Mouse (Mus musculus) left cerebral cortex, adult 11 months (tissue): ENCODE results near the gene Grid2.

ENCODE experiments used
- DNase-seq: peaks from one replicate; pipeline ENCODE4 v3.0.0; 2022; ENCODE audit warnings: low spot score

The Grid2 gene

DNA sequence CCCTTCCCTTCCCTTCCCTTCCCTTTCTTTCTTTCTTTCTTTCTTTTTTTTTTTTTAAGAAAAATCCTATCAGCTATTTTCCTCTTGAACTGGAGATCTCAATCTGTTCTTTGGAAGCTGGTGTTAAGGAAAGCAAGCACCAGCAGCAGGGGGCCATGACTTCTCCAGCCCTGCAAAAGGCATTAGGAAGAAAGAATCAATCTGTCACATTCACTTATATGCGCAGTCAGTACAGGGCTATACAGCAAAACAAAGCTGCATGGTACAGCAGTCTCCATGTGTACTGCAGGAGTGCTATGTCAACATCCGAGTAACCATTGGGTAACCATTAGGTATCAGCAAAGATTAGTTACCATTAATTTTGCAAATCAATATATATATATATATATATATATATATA is 809.0 kb downstream of the Grid2 start:
- no peak for DNase-seq

DNA sequence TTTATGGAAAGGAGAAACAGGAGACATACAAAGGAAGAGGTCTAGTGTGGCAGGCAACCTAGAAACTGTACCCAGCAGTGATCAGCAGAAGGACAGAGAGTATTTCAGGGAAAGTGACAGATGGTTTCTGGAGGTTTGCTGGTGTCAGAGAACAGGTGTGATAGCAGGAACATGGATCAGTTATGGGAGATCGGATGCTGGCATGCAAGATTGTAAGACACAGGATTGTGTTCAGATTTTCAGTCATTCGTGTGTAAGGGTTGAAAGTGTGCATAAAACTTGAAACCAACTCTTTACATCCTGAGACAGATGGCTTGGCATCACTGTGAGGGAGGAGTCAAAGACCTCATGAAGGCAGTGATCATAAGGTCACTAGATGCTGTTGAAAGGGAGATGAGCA is 817.7 kb downstream of the Grid2 start:
- no peak for DNase-seq

DNA sequence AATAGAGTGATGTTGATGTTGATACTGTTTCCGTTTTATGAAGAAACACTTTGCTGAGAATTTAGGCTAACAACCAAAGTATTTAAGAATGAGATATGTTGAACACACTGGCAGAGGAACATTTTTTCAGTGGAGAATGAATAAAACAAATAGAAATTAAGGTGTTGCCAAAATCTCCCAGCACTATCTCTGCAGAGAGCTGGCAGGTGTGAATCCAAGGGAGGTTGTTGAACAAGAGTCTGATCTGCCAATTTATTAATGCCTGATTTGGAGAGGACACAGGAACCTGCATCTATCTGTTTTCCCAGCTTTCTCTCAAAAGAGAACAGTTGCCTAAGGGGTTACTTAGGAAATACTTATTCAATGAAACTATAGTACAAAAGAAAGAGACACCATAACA is 822.2 kb downstream of the Grid2 start:
- DNase-seq: no peak

DNA sequence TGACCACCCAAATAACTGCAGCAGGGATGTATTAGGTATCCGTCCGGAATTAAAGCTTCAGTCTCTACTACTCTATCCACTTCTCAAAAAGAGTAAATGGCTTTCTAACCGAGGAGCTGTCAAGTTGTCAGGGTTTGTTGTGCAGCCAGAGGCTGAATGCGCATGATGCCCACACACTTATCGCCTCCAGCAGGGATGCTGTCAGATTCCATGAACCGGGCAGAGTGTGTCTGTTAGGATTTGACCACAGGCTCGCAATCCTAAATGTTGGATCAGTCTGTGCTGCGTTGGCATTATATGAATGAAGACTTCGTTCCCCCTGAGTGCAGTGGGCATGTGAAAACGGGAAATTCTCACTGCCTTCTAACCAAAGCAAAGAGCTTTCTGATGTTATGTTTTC is 843.0 kb downstream of the Grid2 start:
- DNase-seq: no peak

DNA sequence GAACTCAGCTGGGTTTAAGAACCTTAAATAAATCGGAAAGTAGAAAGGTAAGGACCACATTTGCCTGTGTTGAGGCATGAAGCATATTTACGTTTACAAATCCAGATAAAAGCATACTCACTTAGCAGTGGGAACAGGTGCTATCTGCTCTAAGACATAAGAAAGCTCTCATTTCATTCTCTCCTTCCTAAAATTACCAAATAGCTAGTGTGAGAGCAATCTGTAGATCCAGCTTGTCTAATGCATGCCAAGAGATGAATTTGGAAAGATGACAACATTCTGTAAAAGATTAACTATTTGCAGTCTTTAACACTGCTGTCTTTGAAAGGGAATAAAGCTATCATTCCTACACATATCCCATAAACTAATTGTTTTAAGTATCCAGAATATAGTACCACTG is 858.9 kb downstream of the Grid2 start:
- DNase-seq: no peak

DNA sequence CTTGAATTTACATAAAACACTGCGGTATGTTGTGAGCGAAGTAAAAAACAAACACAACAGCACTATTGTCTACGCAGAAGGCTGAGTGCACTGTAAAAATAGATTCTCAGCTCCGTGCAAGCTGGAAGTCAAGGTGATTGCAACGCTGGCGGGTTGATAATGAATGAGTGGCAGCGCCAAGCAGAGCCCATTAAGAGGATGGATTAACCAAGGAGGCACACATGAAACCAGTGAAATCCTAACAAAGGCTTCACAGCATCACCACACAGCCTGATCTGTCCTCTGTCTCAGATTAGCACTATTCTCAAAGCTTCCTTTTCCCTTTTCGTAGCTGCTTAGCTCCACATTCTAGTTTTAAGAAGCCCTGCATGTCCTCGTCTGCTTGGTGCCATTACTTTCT is 880.6 kb downstream of the Grid2 start:
- no peak for DNase-seq

DNA sequence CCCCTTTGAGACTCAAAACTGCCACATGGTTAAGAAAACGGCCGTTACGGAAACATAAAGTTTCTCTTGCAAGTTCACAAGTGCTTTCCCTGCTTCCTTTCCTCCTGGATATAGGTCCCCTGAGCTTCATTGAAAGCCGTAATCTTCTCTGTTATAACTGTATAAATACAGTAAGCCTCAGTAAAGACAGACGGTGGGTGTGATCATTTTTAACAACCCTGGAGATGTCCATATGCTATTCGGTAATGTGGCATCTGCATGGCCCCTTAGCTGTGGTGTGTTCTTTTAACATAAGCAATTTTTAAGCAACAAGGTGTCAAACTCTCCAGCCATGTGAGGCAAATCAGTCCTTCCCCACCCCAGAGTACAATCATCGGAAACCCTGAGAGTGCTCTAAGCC is 892.9 kb downstream of the Grid2 start:
- DNase-seq: no peak

DNA sequence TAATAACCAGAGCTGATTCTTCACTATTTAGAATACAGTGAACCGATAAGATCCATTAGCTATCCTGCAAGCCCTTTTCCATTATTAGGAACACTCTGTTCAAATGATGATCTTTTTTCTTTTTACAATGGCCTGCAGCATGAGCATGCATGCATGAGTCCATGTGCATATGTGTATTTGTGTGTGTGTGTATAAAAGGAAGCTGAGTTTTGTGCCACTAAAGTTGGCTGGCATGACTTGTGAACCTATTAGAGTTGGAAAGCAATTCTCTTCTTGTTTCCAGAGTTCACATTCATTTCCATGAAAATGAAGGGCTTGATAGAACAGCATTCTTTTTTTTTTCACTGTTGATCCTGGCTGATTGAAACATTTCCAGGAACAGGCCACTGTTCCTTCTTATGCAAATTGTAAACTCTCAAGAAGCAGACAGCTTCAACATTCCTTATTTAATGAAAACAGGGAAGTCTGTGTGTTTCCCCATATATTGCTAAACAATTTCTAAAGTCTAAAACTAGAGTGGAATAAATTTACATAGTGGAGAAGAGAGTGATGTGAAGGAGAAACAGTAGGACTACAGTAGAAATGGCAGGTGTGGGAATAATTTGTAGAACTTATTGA is 919.4 kb downstream of the Grid2 start:
- no peak for DNase-seq

DNA sequence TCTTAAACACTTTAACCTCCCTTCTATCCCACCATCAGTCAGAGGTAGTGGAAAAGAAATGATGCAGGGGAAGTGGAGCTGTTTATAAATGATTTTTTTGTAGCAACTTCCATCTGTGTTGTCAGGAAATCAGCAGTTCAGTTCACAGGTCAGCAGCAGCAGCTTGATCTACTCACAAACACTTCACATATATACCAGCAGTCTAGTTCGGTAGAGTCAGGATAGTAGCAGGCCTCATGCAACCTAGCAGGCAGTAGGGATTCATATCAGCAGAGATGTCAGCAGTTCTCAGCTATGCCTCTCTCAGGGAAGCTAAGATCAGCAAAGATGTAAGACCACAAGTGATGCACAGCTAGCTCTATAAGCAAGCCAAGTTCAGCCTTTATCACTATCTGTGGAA is 938.0 kb downstream of the Grid2 start:
- DNase-seq: no peak

DNA sequence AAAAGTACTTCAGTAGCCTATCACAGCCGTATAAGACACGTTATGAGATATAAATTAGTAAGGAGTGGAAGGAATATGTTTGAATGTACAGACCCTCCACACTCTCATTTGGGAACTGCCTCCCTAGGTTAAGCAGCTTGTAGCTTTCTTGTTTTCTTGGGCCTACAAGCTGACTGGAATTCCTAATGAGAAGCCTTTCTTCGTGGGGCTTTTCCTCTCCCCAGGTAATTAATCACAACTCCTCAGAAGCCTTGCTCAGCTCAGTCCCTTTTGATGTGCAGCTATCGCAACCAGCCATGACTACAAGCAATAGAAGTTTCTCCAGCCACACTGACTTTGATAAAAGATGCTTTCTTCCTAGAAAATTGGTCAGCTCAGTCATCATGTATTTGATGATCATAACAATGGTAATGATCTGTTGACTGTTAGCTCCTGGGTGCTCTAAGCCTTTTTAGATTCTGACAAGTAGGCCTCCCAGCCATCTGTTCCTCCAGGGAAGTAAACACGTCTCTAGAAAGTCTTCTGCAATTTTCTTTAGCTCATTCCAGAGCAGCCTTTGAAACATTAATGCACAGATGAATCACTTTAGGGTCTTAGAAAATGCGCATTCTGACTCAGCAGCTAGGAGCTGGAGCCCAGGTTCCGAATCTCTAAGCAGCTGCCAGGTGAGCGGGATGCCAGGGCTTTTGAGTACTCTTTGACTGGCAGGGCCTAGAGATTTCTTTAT is 946.9 kb downstream of the Grid2 start:
- peak; percentile 4 for DNase-seq

DNA sequence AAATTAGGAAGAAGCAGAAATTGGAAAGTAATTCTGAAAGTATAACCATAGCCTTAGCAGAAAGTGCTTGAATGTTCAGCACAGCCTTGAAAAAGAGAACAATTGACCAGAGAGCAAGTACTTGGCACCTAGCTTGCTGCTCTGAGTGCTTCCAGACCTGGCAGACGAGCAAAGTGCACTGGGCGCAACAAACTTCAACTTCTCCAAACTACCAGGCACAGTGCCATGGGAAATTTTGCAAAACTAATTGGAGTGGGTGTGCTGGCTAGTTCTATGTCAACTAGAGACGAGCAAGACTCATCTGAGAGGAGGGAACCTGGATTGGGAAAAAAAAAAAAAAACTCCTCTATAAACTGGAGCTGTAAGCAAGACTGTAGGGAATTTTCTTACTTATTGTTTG is 980.7 kb downstream of the Grid2 start:
- DNase-seq: no peak

DNA sequence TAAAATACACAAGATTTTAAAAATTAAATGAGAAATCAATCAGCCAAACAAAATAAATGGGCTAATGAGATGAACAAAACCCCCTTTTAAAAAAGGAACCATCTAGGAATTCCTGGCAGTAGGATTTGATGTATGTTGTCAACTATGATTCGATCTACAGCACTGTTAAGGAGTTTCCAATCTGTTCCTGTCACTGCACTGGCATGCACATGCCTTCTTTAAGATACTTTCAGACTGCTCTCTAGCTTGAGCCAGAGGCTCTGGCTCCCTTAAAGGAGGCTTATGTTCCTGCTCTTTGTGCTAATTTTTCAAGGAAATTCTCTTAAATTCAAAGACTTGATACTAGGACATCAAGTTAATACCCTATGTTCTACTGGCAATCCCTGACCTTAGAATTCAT is 984.9 kb downstream of the Grid2 start:
- no peak for DNase-seq

DNA sequence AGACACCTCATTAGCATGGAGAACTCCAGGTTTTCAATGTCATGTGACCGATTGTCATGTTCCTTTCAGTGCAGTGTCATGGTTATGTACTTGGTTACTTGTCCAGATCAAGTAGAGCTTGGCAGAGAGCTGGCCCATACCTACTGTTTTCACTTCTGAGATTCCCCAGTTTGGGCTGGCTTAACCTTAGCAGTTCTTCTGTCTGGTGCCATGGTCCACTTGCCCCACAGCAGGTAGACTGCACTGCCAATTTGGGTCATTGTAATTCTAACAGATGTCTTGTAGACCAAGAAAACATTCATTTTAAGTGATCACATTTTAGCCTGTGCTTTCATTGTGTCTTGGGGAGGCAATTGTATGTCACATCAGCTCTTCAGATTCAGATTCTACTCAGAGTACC is 990.3 kb downstream of the Grid2 start:
- no peak for DNase-seq

DNA sequence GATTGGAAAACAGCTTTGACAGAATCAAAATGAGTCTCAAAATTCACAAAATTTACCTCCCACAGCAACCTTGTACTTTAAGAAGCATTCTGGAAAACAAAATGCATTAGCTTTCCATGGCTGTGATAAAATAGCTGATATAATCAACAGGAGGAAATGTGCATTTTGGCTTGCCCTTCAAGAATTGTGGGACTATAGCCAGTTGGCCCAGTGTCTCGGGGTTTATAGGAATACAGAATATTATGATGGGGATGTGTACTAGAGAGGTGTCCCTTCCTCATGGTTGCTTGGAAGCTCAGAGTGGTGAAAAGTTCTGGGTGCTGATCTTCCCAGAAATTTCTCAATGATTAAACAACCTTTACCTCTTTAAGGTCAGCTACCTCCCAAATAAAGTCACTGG is 995.4 kb downstream of the Grid2 start:
- no peak for DNase-seq

DNA sequence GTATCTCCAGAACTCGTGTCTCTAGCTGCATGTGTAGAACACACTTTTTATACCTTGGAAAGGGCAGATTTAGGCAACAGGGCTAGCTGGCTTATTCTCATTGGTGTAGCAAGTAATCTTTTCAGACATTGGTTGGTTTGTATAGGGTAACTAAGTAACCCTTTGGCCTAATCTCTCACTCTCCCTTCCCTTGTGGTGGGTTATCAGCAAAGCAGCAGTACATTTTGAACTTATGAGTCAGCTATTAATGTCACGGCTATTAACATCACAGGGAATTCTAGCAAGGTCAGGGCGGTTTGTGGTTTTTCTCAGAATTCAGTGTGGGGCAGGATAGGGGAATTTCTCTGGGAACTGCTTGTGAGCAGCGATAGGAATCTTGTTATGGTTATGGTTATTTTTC is 1007.8 kb downstream of the Grid2 start:
- no peak for DNase-seq

DNA sequence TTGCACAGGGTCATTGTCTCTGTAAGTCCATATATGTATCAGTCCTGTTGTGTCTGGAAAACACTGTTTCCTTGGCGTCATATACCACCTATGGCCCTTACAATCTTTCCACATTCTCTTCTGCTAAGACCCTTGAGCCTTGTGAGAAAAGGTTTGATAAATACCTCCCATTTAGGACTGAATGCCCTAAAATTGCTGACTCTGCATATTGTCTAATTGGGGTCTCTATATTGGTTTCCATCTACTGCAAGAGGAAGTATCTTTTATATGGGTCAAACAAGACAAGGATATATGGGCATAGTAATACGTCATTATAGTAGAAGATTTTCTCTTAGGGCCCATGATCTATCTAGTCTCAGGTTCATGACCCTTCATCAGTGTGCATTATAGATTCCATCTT is 1008.5 kb downstream of the Grid2 start:
- DNase-seq: no peak

DNA sequence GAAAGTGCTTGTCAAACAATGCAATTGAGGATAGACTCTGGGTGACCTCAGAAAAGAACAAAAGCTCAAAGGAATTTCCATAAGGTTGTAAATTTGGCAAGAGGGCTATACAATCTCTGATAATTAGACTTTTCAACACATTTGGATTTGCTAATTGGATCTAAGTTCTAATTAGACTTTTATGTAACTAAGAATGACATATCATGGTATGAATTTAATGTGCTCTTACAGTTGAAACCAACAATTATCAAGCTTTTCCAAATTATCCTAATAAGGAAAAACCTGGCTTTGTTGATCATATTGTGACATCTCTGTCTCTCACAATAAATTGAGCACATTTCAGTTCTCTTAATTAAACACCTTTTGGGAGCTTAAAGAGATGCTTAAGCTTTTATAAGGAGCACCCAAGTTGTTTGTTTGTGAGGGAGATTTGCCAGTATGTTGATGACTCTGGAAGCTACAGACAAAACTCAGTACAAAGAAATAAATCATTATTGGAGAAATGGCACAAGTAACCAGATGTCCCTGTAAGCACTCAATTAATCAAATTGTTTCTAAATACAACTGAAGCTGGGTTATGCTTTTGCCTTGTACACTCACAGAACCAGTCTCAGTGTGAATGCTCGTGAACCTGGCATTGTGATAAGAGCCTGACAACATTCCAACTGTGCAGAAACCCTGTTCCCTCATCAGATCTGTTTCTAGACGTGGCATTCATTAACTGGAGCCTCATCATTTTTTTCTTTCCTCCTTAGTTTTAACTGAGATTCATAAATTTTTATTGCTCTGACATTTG is 1018.8 kb downstream of the Grid2 start:
- DNase-seq: no peak

DNA sequence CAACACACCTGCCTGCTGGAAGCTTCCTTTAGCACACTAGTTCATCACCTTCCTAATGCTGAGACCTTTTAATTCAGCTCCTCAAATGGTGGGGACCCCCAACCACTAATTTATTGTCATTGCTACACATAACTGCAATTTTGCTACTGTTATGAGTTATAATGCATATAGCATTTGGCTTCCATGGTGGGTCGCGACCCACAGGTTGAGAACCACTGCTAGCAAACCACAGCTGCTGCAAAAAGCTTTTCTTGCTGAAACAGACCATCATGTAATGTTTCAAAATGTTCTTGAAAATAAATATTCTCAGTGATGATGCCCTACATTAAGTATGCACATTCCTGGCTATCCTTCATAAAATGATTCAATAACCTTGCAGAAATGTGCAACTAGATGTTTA is 1024.3 kb downstream of the Grid2 start:
- no peak for DNase-seq

DNA sequence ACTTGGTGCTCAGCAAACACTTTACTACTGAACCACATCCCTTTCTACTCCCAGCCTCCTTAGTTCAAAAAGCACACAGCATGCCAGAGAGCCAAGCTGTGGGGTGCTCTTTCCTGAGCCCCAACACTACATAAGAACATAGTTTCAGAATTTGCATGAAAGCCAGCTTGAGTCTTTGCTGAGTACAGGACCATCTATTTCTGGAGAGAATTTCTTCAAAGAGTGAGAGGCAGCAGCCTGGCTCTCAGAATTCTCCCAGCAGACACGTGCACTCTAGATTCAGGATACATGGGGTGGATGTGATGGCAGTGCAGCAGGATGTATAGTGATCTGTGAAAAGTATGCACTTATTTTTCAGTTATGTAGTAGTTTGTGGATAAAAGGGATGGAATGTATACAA is 1038.1 kb downstream of the Grid2 start:
- DNase-seq: no peak

DNA sequence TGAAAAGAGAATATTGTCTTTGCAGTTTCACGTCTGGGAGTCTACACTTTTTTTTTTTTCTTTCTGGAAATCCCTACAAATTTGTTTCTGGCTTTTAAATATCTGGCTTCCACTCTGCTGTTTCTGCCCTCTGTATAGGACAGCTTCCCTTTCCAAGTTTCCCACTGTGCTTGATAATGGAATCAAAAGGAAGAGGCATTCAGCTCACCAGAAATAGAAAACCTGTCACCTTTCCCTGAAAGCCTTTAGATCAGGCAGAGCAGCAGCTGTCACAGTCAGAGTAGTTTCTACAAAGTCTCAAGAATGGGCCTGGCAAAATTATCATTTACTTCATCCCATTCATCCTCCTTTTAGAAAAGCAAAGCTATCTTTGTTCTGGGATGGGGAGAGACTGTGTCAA is 1042.0 kb downstream of the Grid2 start:
- DNase-seq: no peak

DNA sequence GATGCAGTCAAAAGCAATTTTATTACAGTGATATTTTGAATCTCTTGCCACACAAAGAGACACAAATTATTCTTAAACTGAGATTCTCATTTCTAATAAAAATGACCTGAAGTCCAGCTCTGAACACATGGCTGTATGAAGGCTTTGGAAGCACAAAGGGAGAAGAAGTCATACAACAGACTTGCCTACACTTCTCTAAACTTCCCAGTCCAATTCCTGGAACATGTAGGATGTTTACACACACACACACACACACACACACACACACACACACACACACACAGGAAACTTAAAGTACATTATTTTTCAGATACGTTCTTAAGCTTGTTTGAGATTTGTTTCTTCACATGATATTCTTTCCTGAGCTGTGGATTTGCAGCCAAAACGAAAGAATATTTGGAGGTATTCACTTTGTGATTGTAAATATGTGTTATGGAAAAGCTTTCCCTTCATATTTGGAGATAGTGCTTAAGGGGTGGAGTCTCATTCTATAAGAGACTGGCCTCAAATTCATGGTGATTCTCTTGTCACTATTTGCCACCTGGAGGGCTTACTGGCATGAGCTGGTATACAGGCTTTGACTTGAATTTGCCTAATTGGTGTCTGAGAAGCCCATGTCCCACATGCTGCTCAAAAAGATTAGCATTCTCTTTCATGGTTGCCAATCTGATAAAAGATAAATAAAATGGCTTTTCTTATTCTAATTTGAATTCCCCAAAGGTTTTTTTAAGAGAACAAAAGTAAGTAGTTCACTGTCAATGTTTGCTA is 1049.2 kb downstream of the Grid2 start:
- DNase-seq: no peak

DNA sequence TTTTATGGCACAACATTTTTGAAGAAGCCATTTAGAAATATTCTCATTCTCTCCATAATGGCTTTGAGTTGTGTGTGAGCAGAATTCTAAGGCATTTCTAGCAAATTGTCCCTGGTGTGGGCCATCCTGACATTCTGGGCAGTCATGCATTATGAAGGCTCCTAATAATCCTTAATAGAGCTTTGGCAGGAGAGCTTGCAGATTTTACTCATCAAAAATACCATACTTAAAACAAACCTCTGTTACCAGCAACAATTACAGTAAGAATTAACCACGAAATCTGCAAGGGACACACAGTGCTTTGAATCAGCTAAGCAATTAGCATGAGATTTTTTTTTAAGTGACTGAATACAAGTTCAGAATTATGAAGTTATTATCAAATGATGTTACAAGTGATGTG is 1053.0 kb downstream of the Grid2 start:
- no peak for DNase-seq

DNA sequence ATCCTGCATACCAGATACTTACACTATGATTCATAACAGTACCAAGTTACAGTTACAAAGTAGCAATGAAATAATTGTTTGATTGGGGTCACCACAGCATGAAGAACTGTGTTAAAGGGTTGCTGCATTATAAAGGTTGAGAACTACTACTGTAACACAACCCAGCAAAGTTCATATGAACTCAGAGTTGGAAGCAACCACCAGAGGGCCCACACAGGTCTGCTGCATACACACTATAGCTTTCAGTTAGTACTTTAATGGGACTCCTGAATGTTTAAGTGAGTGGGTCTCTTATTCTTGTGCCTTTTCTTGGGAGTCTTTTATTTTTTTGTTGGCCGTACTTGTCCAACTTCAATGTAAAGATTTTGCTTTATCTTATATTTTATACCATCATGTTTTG is 1057.5 kb downstream of the Grid2 start:
- no peak for DNase-seq
